In the genomic region with DNA sequence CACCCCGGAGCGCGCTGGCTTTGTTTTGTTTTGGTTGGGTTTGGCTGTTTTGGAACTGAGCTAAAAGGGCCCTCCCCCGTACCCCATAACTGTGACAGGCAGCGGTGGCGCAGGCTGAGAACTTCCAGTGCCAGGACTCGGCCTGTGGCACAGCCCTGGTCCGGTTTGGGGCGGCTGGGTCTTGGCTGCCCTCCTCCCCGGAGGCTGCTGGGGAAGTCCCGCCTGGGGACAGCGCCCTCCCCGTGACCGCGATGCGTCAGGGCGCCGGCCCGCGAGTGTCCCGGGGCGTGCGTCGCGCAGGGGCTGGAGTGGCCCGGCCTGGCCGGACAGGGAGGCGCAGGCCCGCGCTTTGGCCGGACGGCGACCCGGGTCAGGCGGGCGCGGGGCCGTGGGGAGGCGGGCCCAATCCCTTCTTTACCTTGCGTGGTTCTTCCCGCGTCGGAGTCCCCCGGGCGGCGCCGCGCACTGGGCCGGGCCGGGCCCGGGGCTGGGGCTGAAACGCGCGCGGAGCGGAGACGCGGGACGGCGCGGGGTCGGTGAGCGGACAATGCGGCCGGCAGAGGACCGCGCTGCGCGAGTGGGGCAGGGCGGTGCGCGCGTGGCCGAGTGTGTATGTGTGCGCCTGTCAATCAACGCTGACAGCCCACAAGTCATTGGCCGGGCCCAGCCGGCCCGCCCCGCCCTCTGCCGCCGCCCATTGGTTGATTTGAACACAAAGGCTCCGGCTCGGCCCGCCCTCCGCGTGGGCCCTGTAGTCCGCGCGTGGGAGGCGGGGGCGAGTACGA, we compare ENCODE assay signal across 7 mouse cellular contexts. TPM values are rescaled to one million over a fixed set of nuclear protein-coding genes. Genes with fewer than 3 reads are reported as not detected.
DNase-seq lines count a peak whose midpoint lies in the region; ATAC-seq lines count a peak whose summit lies in the region.

A gene (minus strand): TSS at position 616 of the 785 bp plus-strand sequence.

- under 1% methylated on average over 91 of the region's 93 CpGs for WGBS in intestine, embryonic 16.5 days
- 0% methylated on average over 73 of the region's 93 CpGs for WGBS in midbrain, embryonic 11.5 days

- peak within 1 kb of the TSS; percentile 96 for H3K4me3 ChIP-seq in intestine, embryonic 16.5 days (ENCODE audit: low read length)
- peak within 1 kb of the TSS; percentile 98 for H3K4me3 ChIP-seq in midbrain, embryonic 11.5 days (ENCODE audit: low read depth, low read length)

- H3K4me2 ChIP-seq in intestine, embryonic 16.5 days (ENCODE audit: low read depth, low read length): peak within 1 kb of the TSS; percentile 92
- H3K4me2 ChIP-seq in midbrain, embryonic 11.5 days: peak within 1 kb of the TSS; percentile 93

- H3K36me3 ChIP-seq in intestine, embryonic 16.5 days (ENCODE audit: control insufficient read depth, insufficient read depth, low read length): peaks cover 2% of the 10 kb centered on the region; the same call in 1 of the 2 replicates
- peaks cover 5% of the 10 kb centered on the region; the same call in 1 of the 2 replicates for H3K36me3 ChIP-seq in midbrain, embryonic 11.5 days (ENCODE audit: control insufficient read depth, insufficient read depth, low read length)

- intact Hi-C loops in gastrocnemius, postnatal 36 days (cut with DNase I): no loop called here
- intact Hi-C loops in left cerebral cortex, postnatal 36 days (cut with DNase I): no loop called here

- no peaks in the 10 kb centered on the region for H3K27me3 ChIP-seq in intestine, embryonic 16.5 days (replicated peaks; ENCODE audit: control insufficient read depth, insufficient read depth, low read length)
- H3K27me3 ChIP-seq in midbrain, embryonic 11.5 days (ENCODE audit: control insufficient read depth, insufficient read depth, low read length): no peaks in the 10 kb centered on the region

- peak within 1 kb of the TSS; percentile 65 for H3K27ac ChIP-seq in intestine, embryonic 16.5 days (ENCODE audit: low read length)
- no peak within 1 kb of the TSS for H3K27ac ChIP-seq in midbrain, embryonic 11.5 days (ENCODE audit: low read depth, low read length)

- peak within 1 kb of the TSS; percentile 93 for H3K9ac ChIP-seq in intestine, embryonic 16.5 days (ENCODE audit: low read depth, low read length)
- H3K9ac ChIP-seq in midbrain, embryonic 11.5 days (ENCODE audit: low read length): peak within 1 kb of the TSS; percentile 90

- peak; percentile 85 to 90 for DNase-seq in adrenal gland, adult 18-20 months (ENCODE audit: low spot score in 2 of 2)
- peak; percentile 93 for DNase-seq in embryo, embryonic 11 days
- DNase-seq in gastrocnemius, postnatal 36 days: peak; percentile 88 to 90
- DNase-seq in left cerebral cortex, postnatal 36 days (ENCODE audit: low spot score in 2 of 2): peak; percentile 90 to 93
- peak; percentile 98 for DNase-seq in midbrain, embryonic 11.5 days (ENCODE audit: low spot score, missing footprints)
- peak; percentile 93 for DNase-seq in skeletal muscle tissue, adult 2 months (ENCODE audit: low read depth, low spot score)

- peak; percentile 94 for ATAC-seq in intestine, embryonic 16.5 days
- ATAC-seq in midbrain, embryonic 11.5 days (ENCODE audit: low FRiP score): peak; percentile 91

- H3K4me1 ChIP-seq in intestine, embryonic 16.5 days (ENCODE audit: control insufficient read depth, insufficient read depth, low read length): peaks cover 12% of the 10 kb centered on the region
- peaks cover 11% of the 10 kb centered on the region for H3K4me1 ChIP-seq in midbrain, embryonic 11.5 days (ENCODE audit: control insufficient read depth, insufficient read depth, low read length)

- H3K9me3 ChIP-seq in intestine, embryonic 16.5 days (ENCODE audit: control insufficient read depth, low read length): no peaks in the 10 kb centered on the region; the same call in 1 of the 2 replicates
- H3K9me3 ChIP-seq in midbrain, embryonic 11.5 days (ENCODE audit: control insufficient read depth, low read length): no peaks in the 10 kb centered on the region

RNA-seq across cellular contexts. Expression of the gene that starts here (rescaled TPM):
- 10 to 100 TPM; 53.1 to 75.3 TPM for total RNA-seq in adrenal gland, adult 18-20 months (2021)
- 10 to 100 TPM; 76.2 to 86.8 TPM for total RNA-seq in gastrocnemius, postnatal 36 days (2021)
- 2.8 and 3.3 TPM in 2 replicates for polyA plus RNA-seq in intestine, embryonic 16.5 days (2015; fragmentation: Nextera tagmentation; extraction: Ambion mirVana)
- 10 to 100 TPM; 43.2 to 47.5 TPM for total RNA-seq in left cerebral cortex, postnatal 36 days (2021)
- 3.0 and 4.2 TPM in 2 replicates for polyA plus RNA-seq in midbrain, embryonic 11.5 days (2014; fragmentation: Nextera tagmentation; extraction: Ambion mirVana)
